Mouse (Mus musculus) forebrain, postnatal 0 days (tissue): ENCODE data around the gene Cdkal1. TPM values are rescaled to one million over a fixed set of nuclear protein-coding genes. Genes with fewer than 3 reads are reported as not detected.

Source experiments
- ATAC-seq: fragments of 200-750 bp; cut with Nextera tagmentation; 2 replicates; pipeline ENCODE4 v1.8.0; 2017; ENCODE audit warnings: mild to moderate bottlenecking, moderate library complexity
- DNase-seq: peaks from one replicate; pipeline ENCODE4 v3.0.0-alpha.2; 2015
- H3K27ac ChIP-seq: fragments of 300-500 bp; sonication (generic); 2 replicates; pipeline ENCODE4 v1.5.1; 2014; ENCODE audit warnings: low read depth, mild to moderate bottlenecking, antibody characterized with exemption, low read length, moderate library complexity, mixed read lengths
- H3K27me3 ChIP-seq: fragments of 300-500 bp; sonication (generic); 2 replicates; pipeline ENCODE4 v1.6.1; 2014; ENCODE audit warnings: mild to moderate bottlenecking, low read length, mixed read lengths; ENCODE audit not compliant: insufficient read depth
- H3K36me3 ChIP-seq: fragments of 300-500 bp; sonication (generic); 2 replicates; pipeline ENCODE4 v1.6.1; 2014; ENCODE audit warnings: mild to moderate bottlenecking, moderate library complexity; ENCODE audit not compliant: insufficient read depth
- H3K4me1 ChIP-seq: fragments of 300-500 bp; sonication (generic); 2 replicates; pipeline ENCODE4 v1.6.1; 2014; ENCODE audit warnings: antibody characterized with exemption; ENCODE audit not compliant: insufficient read depth
- H3K4me2 ChIP-seq: fragments of 300-500 bp; sonication (generic); 2 replicates; pipeline ENCODE4 v1.6.1; 2014; ENCODE audit warnings: low read depth, mild to moderate bottlenecking, moderate library complexity
- H3K4me3 ChIP-seq: fragments of 300-500 bp; sonication (generic); 2 replicates; pipeline ENCODE4 v1.5.1; 2014; ENCODE audit warnings: low read depth, low read length, mixed read lengths
- H3K9ac ChIP-seq: fragments of 300-500 bp; sonication (generic); 2 replicates; pipeline ENCODE4 v1.6.1; 2014; ENCODE audit warnings: mild to moderate bottlenecking
- H3K9me3 ChIP-seq: fragments of 300-500 bp; sonication (generic); 2 replicates; pipeline ENCODE4 v1.6.1; 2016; ENCODE audit warnings: low read length
- CTCF ChIP-seq: sonication (generic); IDR thresholded peaks from 2 replicates; pipeline ENCODE4 v1.5.1; 2016; ENCODE audit warnings: antibody characterized with exemption, control low read depth, low read depth
- WGBS: fragments of 180-500 bp; shearing (Covaris S2); extraction: QIAGEN DNeasy Blood & Tissue Kit; methylation state at CpG from one replicate; pipeline ENCODE4 v1.1.7; 2014; 5-methylcytosine and 5-hydroxymethylcytosine counted together
- polyA plus RNA-seq: library from polyadenylated mRNA; unstranded; fragments of >200 nt; fragmentation: Nextera tagmentation; extraction: Ambion mirVana; gene quantifications from 2 replicates; pipeline ENCODE4 v1.2.1, GENCODE M21; 2015
- total RNA-seq: library from RNA; depleted of rRNA; stranded (reverse); fragments of >200 nt; gene quantifications from 2 replicates; pipeline ENCODE4 v1.2.3, GENCODE M21; 2014

The Cdkal1 gene
- total and polyA plus RNA-seq, 2 experiments from 2014 or later: 16.7 to 18.3 TPM

- ATAC-seq (peak; percentile 83), DNase-seq (peak; percentile 67)
- Histone ChIP-seq H3K27ac (peak overlapping the region; percentile 74), H3K9ac (0 out of 2 replicates have a peak overlapping the region, but pooled peaks have one; percentile 10), H3K4me2 (no peak overlapping the region), H3K9me3 (no peaks in the 10 kb centered on the region), H3K27me3 (no peaks in the 10 kb centered on the region), H3K36me3 (no peaks in the 10 kb centered on the region), H3K4me1 (peaks cover 10% of the 10 kb centered on the region; the same call in 1 of the 2 replicates), H3K4me3 (no peak overlapping the region)
- WGBS: 15% methylated on average over 13 of the region's 13 CpGs
- TF ChIP-seq CTCF: no peak
Measured at GRCm38 (mm10) chr13:29610051-29610931, 245.2 kb downstream of the Cdkal1 start.

GRCm38 (mm10) chr13:29609441-29609840 lies 246.0 kb downstream of the Cdkal1 start:
- Histone ChIP-seq H3K27me3 (no peaks in the 10 kb centered on the region), H3K36me3 (no peaks in the 10 kb centered on the region), H3K4me2 (no peak overlapping the region), H3K4me1 (peaks cover 10% of the 10 kb centered on the region; the same call in 1 of the 2 replicates), H3K4me3 (no peak overlapping the region), H3K9ac (no peak overlapping the region), H3K27ac (peak overlapping the region; percentile 54; the same call in 1 of the 2 replicates), H3K9me3 (no peaks in the 10 kb centered on the region)
- DNase-seq: peak; percentile 27
- no peak for TF ChIP-seq CTCF
- 26% methylated on average over 5 of the region's 5 CpGs for WGBS
- ATAC-seq: no peak

- Histone ChIP-seq H3K9me3 (no peaks in the 10 kb centered on the region), H3K4me2 (no peak overlapping the region), H3K27me3 (no peaks in the 10 kb centered on the region), H3K4me3 (no peak overlapping the region), H3K36me3 (no peaks in the 10 kb centered on the region), H3K9ac (no peak overlapping the region), H3K4me1 (no peaks in the 10 kb centered on the region), H3K27ac (no peak overlapping the region)
- peak; percentile 82 for TF ChIP-seq CTCF
- DNase-seq (peak; percentile 79), ATAC-seq (peak; percentile 92)
- WGBS: 15% methylated on average over 6 of the region's 7 CpGs
Measured at GRCm38 (mm10) chr13:29604241-29604640, 251.2 kb downstream of the Cdkal1 start.

- H3K4me2 ChIP-seq: no peak overlapping the region
- DNase-seq (no peak), ATAC-seq (no peak)
- 0 out of 2 replicates have a peak overlapping the region, but pooled peaks have one; percentile 10 for H3K27ac ChIP-seq
- H3K9me3 ChIP-seq: no peaks in the 10 kb centered on the region
- H3K9ac ChIP-seq: no peak overlapping the region
- H3K36me3 ChIP-seq: no peaks in the 10 kb centered on the region
- WGBS: 51% methylated on average over 6 of the region's 6 CpGs
- no peak overlapping the region for H3K4me3 ChIP-seq
- no peak for TF ChIP-seq CTCF
- no peaks in the 10 kb centered on the region for H3K4me1 ChIP-seq
- H3K27me3 ChIP-seq: no peaks in the 10 kb centered on the region
Measured at GRCm38 (mm10) chr13:29603597-29603996, 251.9 kb downstream of the Cdkal1 start.

GRCm38 (mm10) chr13:29601033-29601432 lies 254.4 kb downstream of the Cdkal1 start:
- Histone ChIP-seq H3K9ac (no peak overlapping the region), H3K4me3 (no peak overlapping the region), H3K9me3 (no peaks in the 10 kb centered on the region), H3K27ac (no peak overlapping the region), H3K27me3 (no peaks in the 10 kb centered on the region), H3K36me3 (no peaks in the 10 kb centered on the region), H3K4me1 (no peaks in the 10 kb centered on the region), H3K4me2 (no peak overlapping the region)
- DNase-seq (no peak), ATAC-seq (no peak)
- WGBS: 92% methylated on average over 2 of the region's 2 CpGs
- no peak for TF ChIP-seq CTCF

- DNase-seq (no peak), ATAC-seq (no peak)
- no peak overlapping the region for H3K27ac ChIP-seq
- H3K4me3 ChIP-seq: no peak overlapping the region
- H3K9me3 ChIP-seq: no peaks in the 10 kb centered on the region
- no peaks in the 10 kb centered on the region for H3K36me3 ChIP-seq
- no peaks in the 10 kb centered on the region for H3K4me1 ChIP-seq
- no peak overlapping the region for H3K9ac ChIP-seq
- 77% methylated on average over 2 of the region's 2 CpGs for WGBS
- no peaks in the 10 kb centered on the region for H3K27me3 ChIP-seq
- no peak for TF ChIP-seq CTCF
- H3K4me2 ChIP-seq: no peak overlapping the region
Measured at GRCm38 (mm10) chr13:29599646-29600045, 255.8 kb downstream of the Cdkal1 start.

GRCm38 (mm10) chr13:29596735-29597134 lies 258.7 kb downstream of the Cdkal1 start:
- ATAC-seq: no peak
- WGBS: 58% methylated on average over 3 of the region's 3 CpGs
- no peak for TF ChIP-seq CTCF

More at GRCm38 (mm10) chr13:29596735-29597134, 258.7 kb downstream of the Cdkal1 start:
- H3K4me1 ChIP-seq: no peaks in the 10 kb centered on the region
- no peak overlapping the region for H3K4me3 ChIP-seq
- no peak overlapping the region for H3K27ac ChIP-seq
- no peak overlapping the region for H3K9ac ChIP-seq
- H3K27me3 ChIP-seq: no peaks in the 10 kb centered on the region
- H3K4me2 ChIP-seq: no peak overlapping the region
- DNase-seq: no peak
- H3K36me3 ChIP-seq: no peaks in the 10 kb centered on the region
- H3K9me3 ChIP-seq: 0 out of 2 replicates have a peak, but pooled peaks cover 3% of the 10 kb centered on the region
